Mouse (Mus musculus): ENCODE measurements around the gene Mrpl48. TPM values are rescaled to one million over a fixed set of nuclear protein-coding genes. Genes with fewer than 3 reads are reported as not detected.

Gene Mrpl48
- polyA plus RNA-seq, 1 experiment from 2014 or later = 74.6 TPM

DNA sequence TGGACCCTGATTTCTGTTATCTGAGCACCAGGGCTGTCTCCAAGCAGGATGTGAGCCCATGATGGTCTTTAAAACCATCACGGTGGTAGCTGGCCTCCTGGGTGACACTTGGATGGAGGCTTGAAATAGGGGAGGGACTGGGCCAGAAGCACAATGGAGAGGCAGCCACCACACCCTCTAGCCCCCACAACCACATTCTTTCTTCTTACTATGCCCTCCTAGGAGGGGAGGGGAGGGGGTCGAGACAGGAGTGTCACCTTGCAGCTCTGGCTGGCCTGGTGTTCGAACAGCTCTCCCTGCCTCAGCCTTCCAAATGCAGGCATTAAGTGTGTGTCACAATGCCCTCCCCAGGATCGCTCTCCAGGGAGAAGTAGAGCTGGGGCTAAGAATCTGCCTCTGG lies 110.7 kb downstream of the Mrpl48 start:
- Histone ChIP-seq H3K27ac (ENCODE audit: low read length) (no peak overlapping the region), H3K9ac (ENCODE audit: low read length) (no peak overlapping the region), H3K4me2 (ENCODE audit: low read depth, low read length) (no peak overlapping the region), H3K27me3 (ENCODE audit: control insufficient read depth, insufficient read depth, low read depth, low read length) (no peaks in the 10 kb centered on the region), H3K36me3 (ENCODE audit: control insufficient read depth, insufficient read depth, low read length) (peaks cover 13% of the 10 kb centered on the region; the same call in 1 of the 2 replicates), H3K9me3 (ENCODE audit: control insufficient read depth, low read length) (no peaks in the 10 kb centered on the region), H3K4me3 (ENCODE audit: low read length) (no peak overlapping the region), H3K4me1 (replicated peaks; ENCODE audit: control insufficient read depth, insufficient read depth, low read length) (peaks cover 20% of the 10 kb centered on the region)
- WGBS = 73% methylated on average over 4 of the region's 4 CpGs
- no peak for ATAC-seq (ENCODE audit: low read depth)

DNA sequence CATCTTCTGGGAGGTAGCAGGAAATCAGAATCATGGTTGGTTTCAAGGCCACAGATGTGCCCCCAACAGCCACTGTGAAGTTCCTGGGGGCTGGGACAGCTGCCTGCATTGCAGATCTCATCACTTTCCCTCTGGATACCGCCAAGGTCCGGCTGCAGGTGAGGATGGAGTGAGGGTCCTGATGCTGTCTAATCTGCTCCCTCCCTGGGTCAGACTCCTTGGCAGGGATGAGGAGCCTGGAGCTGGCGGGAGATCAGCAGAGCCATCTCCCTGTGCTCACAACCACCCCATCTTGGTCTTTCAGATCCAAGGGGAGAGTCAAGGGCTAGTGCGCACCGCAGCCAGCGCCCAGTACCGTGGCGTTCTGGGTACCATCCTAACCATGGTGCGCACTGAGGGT lies 111.3 kb downstream of the Mrpl48 start:
- Histone ChIP-seq H3K4me2 (ENCODE audit: low read depth, low read length) (no peak overlapping the region), H3K9me3 (ENCODE audit: control insufficient read depth, low read length) (no peaks in the 10 kb centered on the region), H3K27me3 (ENCODE audit: control insufficient read depth, insufficient read depth, low read depth, low read length) (no peaks in the 10 kb centered on the region), H3K4me3 (ENCODE audit: low read length) (no peak overlapping the region), H3K27ac (ENCODE audit: low read length) (no peak overlapping the region), H3K4me1 (replicated peaks; ENCODE audit: control insufficient read depth, insufficient read depth, low read length) (peaks cover 22% of the 10 kb centered on the region), H3K36me3 (ENCODE audit: control insufficient read depth, insufficient read depth, low read length) (peaks cover 13% of the 10 kb centered on the region; the same call in 1 of the 2 replicates), H3K9ac (ENCODE audit: low read length) (no peak overlapping the region)
- WGBS = 97% methylated on average over 9 of the region's 9 CpGs
- no peak for ATAC-seq (ENCODE audit: low read depth)

DNA sequence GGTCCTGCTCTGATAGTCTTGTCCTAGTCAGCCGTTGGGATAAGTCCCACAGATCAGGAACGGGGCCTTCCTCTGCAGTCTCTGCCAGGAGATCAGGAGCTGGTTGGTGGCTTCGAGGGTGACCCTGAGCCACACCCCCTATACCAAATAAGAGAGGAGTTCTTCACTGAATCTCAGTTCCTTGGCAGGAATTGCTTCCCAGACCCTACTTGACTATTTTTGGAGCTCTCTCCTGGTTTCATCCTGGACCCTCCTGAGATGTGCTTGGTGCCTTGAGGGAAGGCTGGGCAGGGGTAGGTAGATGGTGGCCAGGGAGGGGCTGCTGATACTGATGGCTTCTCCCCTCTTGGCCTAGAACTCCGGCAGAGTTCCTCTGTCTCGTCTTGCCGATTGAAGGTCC lies 111.7 kb downstream of the Mrpl48 start:
- WGBS = 70% methylated on average over 6 of the region's 6 CpGs
- peak overlapping the region; percentile 38 for H3K9ac ChIP-seq (ENCODE audit: low read length)
- peak overlapping the region; percentile 61 for H3K4me3 ChIP-seq (ENCODE audit: low read length)
- peaks cover 22% of the 10 kb centered on the region for H3K4me1 ChIP-seq (replicated peaks; ENCODE audit: control insufficient read depth, insufficient read depth, low read length)
- no peaks in the 10 kb centered on the region for H3K27me3 ChIP-seq (ENCODE audit: control insufficient read depth, insufficient read depth, low read depth, low read length)
- ATAC-seq (ENCODE audit: low read depth) = no peak
- no peaks in the 10 kb centered on the region for H3K9me3 ChIP-seq (ENCODE audit: control insufficient read depth, low read length)
- H3K4me2 ChIP-seq (ENCODE audit: low read depth, low read length) = peak overlapping the region; percentile 89
- peaks cover 13% of the 10 kb centered on the region; the same call in 1 of the 2 replicates for H3K36me3 ChIP-seq (ENCODE audit: control insufficient read depth, insufficient read depth, low read length)
- peak overlapping the region; percentile 61 for H3K27ac ChIP-seq (ENCODE audit: low read length)

Other genes with a start within 250 kb of the Mrpl48 start
- 23.1 and 24.6 TPM in 2 replicates for gene C2cd3, start 236.1 kb downstream of the Mrpl48 start, polyA plus RNA-seq (2015; fragmentation: Nextera tagmentation; extraction: Ambion mirVana)
- gene Ppme1, start 236.0 kb downstream of the Mrpl48 start, polyA plus RNA-seq (2015; fragmentation: Nextera tagmentation; extraction: Ambion mirVana) = 55.8 and 57.6 TPM in 2 replicates
- 0.09 TPM in 1 of 2 replicates, not detected in the other for gene Ucp3, start 135.3 kb downstream of the Mrpl48 start, polyA plus RNA-seq (2015; fragmentation: Nextera tagmentation; extraction: Ambion mirVana)
- gene Ucp2, start 115.0 kb downstream of the Mrpl48 start, polyA plus RNA-seq (2015; fragmentation: Nextera tagmentation; extraction: Ambion mirVana) = 306 and 325 TPM in 2 replicates
- 8.5 and 12.9 TPM in 2 replicates for gene Dnajb13, start 93.3 kb downstream of the Mrpl48 start, polyA plus RNA-seq (2015; fragmentation: Nextera tagmentation; extraction: Ambion mirVana)
- gene Coa4, start 71.2 kb downstream of the Mrpl48 start, polyA plus RNA-seq (2015; fragmentation: Nextera tagmentation; extraction: Ambion mirVana) = 19.6 and 20.4 TPM in 2 replicates
- gene Rab6a, start 891 bp downstream of the Mrpl48 start, polyA plus RNA-seq (2015; fragmentation: Nextera tagmentation; extraction: Ambion mirVana) = 69.8 and 74.6 TPM in 2 replicates
- 24.0 and 26.6 TPM in 2 replicates for gene Plekhb1, start 54.1 kb upstream of the Mrpl48 start, polyA plus RNA-seq (2015; fragmentation: Nextera tagmentation; extraction: Ambion mirVana)
- gene Fam168a, start 98.3 kb upstream of the Mrpl48 start, polyA plus RNA-seq (2015; fragmentation: Nextera tagmentation; extraction: Ambion mirVana) = 39.3 and 45.7 TPM in 2 replicates

Data from lung, embryonic 16.5 days (tissue).